Mouse (Mus musculus): Measurements from ENCODE around the gene Cd47. TPM values are rescaled to one million over a fixed set of nuclear protein-coding genes. Genes with fewer than 3 reads are reported as not detected.

Gene Cd47
- polyA plus RNA-seq, 1 experiment from 2014 or later = 166 TPM

DNA sequence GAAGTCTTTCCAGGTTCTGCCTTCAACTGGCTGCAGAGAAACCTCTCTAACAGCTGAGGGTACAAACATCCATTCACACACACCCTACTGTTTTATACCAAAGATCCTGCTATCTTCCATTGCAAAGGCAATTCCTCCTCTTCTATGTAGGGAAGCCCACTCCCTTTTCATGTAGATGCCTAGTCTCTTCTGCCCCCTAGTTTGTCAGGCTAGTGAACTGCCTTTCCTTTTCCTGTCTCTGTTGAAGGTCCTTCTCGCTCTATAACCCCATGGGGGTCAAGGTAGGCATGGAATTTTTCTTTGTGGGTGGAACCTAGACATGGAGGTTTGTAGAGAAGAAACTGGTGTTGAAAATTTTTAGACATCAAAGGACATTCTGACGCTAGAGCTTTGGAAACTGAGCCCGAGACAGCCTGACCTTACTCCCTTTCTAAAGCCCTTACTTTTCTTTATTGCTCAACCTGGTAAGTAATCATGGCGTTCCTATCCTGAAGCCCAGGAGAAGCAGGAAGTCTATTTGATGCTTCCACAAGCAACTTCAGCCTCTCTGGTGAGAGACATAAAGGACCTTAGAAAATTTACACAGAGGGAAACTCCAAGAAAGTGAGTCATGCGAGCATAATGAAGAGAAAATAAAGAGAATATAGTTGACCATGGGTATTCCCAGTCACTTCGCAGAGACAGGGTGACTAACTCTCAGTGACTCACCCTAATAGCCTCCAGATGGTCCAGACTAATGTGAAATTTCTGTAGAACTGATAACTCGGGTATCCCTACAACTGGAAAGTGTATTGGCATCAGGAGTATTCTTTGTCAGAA lies 138.4 kb downstream of the Cd47 start:
- no peaks in the 10 kb centered on the region for H3K27me3 ChIP-seq (ENCODE audit: control insufficient read depth, insufficient read depth, low read length)
- 75% methylated on average over 7 of the region's 7 CpGs for WGBS
- no peak for ATAC-seq (ENCODE audit: low read depth)
- no peaks in the 10 kb centered on the region for H3K4me1 ChIP-seq (ENCODE audit: control insufficient read depth, insufficient read depth, low read length)
- H3K9me3 ChIP-seq (ENCODE audit: control insufficient read depth, low read length) = no peaks in the 10 kb centered on the region
- no peak overlapping the region for H3K4me3 ChIP-seq (ENCODE audit: low read depth, low read length)
- H3K9ac ChIP-seq (replicated peaks; ENCODE audit: low read depth, low read length) = no peak overlapping the region
- no peak overlapping the region for H3K4me2 ChIP-seq (ENCODE audit: low read depth, low read length)
- H3K27ac ChIP-seq (ENCODE audit: low read depth, low read length) = no peak overlapping the region
- no peaks in the 10 kb centered on the region for H3K36me3 ChIP-seq (ENCODE audit: control insufficient read depth, insufficient read depth, low read length)

DNA sequence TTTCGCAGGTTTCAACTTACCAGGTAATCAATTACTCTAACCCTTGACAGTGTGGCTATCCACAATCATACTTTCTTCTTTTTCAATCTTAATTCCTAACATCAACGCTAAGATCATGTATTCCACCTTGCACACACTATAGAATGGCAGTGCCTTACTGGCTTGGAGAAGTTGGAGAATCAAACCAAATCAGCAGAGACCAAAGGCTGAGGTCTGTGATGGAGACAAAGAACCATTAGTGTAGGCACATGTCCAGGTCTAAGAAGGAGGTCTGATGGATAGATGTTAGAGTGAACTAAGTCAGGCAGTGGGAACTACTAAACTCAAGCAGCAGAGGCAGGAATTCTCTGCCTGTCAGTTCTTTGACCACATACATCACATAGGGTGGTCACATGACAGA lies 139.0 kb downstream of the Cd47 start:
- Histone ChIP-seq H3K4me1 (ENCODE audit: control insufficient read depth, insufficient read depth, low read length) (no peaks in the 10 kb centered on the region), H3K4me3 (ENCODE audit: low read depth, low read length) (no peak overlapping the region), H3K9me3 (ENCODE audit: control insufficient read depth, low read length) (no peaks in the 10 kb centered on the region), H3K36me3 (ENCODE audit: control insufficient read depth, insufficient read depth, low read length) (no peaks in the 10 kb centered on the region), H3K27me3 (ENCODE audit: control insufficient read depth, insufficient read depth, low read length) (no peaks in the 10 kb centered on the region), H3K4me2 (ENCODE audit: low read depth, low read length) (no peak overlapping the region), H3K9ac (replicated peaks; ENCODE audit: low read depth, low read length) (no peak overlapping the region), H3K27ac (ENCODE audit: low read depth, low read length) (no peak overlapping the region)
- WGBS = 95% methylated on average over 2 of the region's 2 CpGs
- ATAC-seq (ENCODE audit: low read depth) = no peak

DNA sequence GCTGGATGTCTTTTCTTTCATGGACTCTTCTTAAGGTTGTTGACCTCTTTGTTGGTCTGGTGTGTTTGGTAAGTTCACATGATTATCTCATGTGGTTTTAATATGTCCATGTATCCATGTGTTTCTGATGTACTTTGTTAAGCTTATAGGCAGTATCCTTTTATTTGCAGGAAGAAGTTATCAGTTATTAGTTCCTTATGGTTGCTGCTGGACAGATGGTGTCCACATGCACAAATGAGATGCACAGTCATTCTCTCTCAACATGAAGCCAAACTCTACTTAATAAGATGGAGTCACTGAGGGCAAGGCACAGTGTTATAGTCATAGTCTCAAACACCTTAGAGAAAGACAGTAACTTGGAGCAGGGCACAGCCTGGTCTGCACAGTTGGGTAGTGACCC lies 140.1 kb downstream of the Cd47 start:
- ATAC-seq (ENCODE audit: low read depth) = no peak
- Histone ChIP-seq H3K27ac (ENCODE audit: low read depth, low read length) (no peak overlapping the region), H3K27me3 (ENCODE audit: control insufficient read depth, insufficient read depth, low read length) (no peaks in the 10 kb centered on the region), H3K36me3 (ENCODE audit: control insufficient read depth, insufficient read depth, low read length) (no peaks in the 10 kb centered on the region), H3K4me2 (ENCODE audit: low read depth, low read length) (no peak overlapping the region), H3K9ac (replicated peaks; ENCODE audit: low read depth, low read length) (no peak overlapping the region), H3K4me3 (ENCODE audit: low read depth, low read length) (no peak overlapping the region), H3K9me3 (ENCODE audit: control insufficient read depth, low read length) (no peaks in the 10 kb centered on the region), H3K4me1 (ENCODE audit: control insufficient read depth, insufficient read depth, low read length) (no peaks in the 10 kb centered on the region)

DNA sequence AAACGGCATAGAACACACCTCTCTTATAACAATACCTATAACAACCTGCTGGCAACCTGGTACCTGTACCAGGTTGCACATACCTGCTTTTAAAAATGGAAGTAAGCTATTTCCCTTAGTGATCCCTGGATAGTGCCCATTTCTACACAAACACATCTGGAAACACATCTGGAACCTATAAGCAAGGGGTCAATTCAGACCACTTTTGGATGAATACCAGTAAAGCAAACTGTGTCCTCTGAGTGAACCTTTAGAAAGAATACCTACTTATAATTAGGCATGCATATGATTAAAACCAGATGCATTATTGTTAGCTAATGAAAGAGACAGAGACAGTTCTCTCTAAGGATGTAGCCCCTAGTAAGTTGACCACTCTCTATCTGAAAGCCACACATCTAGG lies 140.7 kb downstream of the Cd47 start:
- H3K27ac ChIP-seq (ENCODE audit: low read depth, low read length) = no peak overlapping the region
- no peak overlapping the region for H3K9ac ChIP-seq (replicated peaks; ENCODE audit: low read depth, low read length)
- H3K4me3 ChIP-seq (ENCODE audit: low read depth, low read length) = no peak overlapping the region
- H3K36me3 ChIP-seq (ENCODE audit: control insufficient read depth, insufficient read depth, low read length) = no peaks in the 10 kb centered on the region
- H3K4me2 ChIP-seq (ENCODE audit: low read depth, low read length) = no peak overlapping the region
- no peak for ATAC-seq (ENCODE audit: low read depth)
- H3K4me1 ChIP-seq (ENCODE audit: control insufficient read depth, insufficient read depth, low read length) = no peaks in the 10 kb centered on the region
- no peaks in the 10 kb centered on the region for H3K27me3 ChIP-seq (ENCODE audit: control insufficient read depth, insufficient read depth, low read length)
- no peaks in the 10 kb centered on the region for H3K9me3 ChIP-seq (ENCODE audit: control insufficient read depth, low read length)
- 93% methylated on average over 1 of the region's 1 CpGs for WGBS

DNA sequence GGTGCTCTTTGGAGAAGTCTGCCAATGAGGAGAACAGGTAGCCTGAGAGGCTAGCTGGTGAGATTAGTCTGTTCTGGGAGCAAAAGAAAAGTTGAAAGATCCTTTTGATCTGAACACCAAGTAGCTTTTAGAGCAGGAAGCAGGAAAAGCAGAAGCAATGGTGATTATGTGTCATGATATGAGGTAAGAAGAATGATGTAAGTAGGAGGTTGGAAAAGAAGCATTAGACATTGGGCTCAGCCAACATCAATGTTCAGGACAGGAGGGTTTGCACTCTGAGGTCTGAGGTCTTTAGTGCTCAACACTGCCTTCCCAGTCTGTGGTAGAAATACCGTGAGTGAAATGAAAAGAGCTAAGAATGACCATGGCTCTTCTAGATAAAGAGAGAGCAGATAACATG lies 143.4 kb downstream of the Cd47 start:
- no peak for ATAC-seq (ENCODE audit: low read depth)
- H3K9me3 ChIP-seq (ENCODE audit: control insufficient read depth, low read length) = no peaks in the 10 kb centered on the region
- H3K4me3 ChIP-seq (ENCODE audit: low read depth, low read length) = no peak overlapping the region
- H3K9ac ChIP-seq (replicated peaks; ENCODE audit: low read depth, low read length) = no peak overlapping the region
- H3K4me2 ChIP-seq (ENCODE audit: low read depth, low read length) = no peak overlapping the region
- H3K27ac ChIP-seq (ENCODE audit: low read depth, low read length) = no peak overlapping the region
- no peaks in the 10 kb centered on the region for H3K4me1 ChIP-seq (ENCODE audit: control insufficient read depth, insufficient read depth, low read length)
- WGBS = 93% methylated on average over 1 of the region's 1 CpGs
- H3K27me3 ChIP-seq (ENCODE audit: control insufficient read depth, insufficient read depth, low read length) = no peaks in the 10 kb centered on the region
- H3K36me3 ChIP-seq (ENCODE audit: control insufficient read depth, insufficient read depth, low read length) = no peaks in the 10 kb centered on the region

DNA sequence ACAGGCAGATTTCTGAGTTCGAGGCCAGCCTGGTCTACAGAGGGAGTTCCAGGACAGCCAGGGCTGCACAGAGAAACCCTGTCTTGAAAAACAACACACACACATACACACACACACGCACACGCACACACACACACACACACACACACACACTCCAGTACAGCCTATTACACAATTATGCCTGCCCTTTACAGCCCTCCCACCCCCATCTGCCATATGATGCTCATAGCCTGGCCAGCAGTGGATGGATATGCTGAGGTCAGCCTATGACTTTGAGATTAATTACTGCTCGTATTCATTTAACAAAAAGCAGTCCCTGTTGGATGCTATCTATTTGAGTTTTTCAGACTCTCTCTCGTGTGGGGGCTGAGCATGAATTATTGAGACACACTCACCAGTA lies 144.8 kb downstream of the Cd47 start:
- Histone ChIP-seq H3K9ac (replicated peaks; ENCODE audit: low read depth, low read length) (no peak overlapping the region), H3K27ac (ENCODE audit: low read depth, low read length) (no peak overlapping the region), H3K36me3 (ENCODE audit: control insufficient read depth, insufficient read depth, low read length) (no peaks in the 10 kb centered on the region), H3K9me3 (ENCODE audit: control insufficient read depth, low read length) (no peaks in the 10 kb centered on the region), H3K4me2 (ENCODE audit: low read depth, low read length) (no peak overlapping the region), H3K4me1 (ENCODE audit: control insufficient read depth, insufficient read depth, low read length) (no peaks in the 10 kb centered on the region), H3K4me3 (ENCODE audit: low read depth, low read length) (no peak overlapping the region), H3K27me3 (ENCODE audit: control insufficient read depth, insufficient read depth, low read length) (no peaks in the 10 kb centered on the region)
- 0 out of 2 replicates have a peak, but pooled peaks have one; percentile 54 for ATAC-seq (ENCODE audit: low read depth)
- 67% methylated on average over 5 of the region's 5 CpGs for WGBS

DNA sequence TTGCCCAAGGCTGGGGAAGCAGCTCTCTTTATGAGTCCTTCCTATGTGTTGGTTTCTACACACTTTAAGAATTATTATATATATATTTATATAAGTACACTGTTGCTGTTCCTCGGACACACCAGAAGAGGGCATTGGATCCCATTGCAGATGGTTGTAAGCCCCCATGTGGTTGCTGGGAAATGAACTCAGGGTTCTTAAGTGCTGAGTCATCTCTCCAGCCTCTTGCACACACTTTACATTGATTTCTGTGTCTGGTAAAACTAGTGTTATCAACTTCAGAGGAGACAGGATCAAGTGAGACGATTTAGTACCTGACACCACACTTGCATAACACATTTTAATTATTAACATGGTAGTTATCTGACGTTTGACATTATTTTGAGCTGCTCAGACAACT lies 146.7 kb downstream of the Cd47 start:
- Histone ChIP-seq H3K27ac (ENCODE audit: low read depth, low read length) (no peak overlapping the region), H3K36me3 (ENCODE audit: control insufficient read depth, insufficient read depth, low read length) (no peaks in the 10 kb centered on the region), H3K9ac (replicated peaks; ENCODE audit: low read depth, low read length) (no peak overlapping the region), H3K4me2 (ENCODE audit: low read depth, low read length) (no peak overlapping the region), H3K9me3 (ENCODE audit: control insufficient read depth, low read length) (no peaks in the 10 kb centered on the region), H3K27me3 (ENCODE audit: control insufficient read depth, insufficient read depth, low read length) (no peaks in the 10 kb centered on the region), H3K4me1 (ENCODE audit: control insufficient read depth, insufficient read depth, low read length) (no peaks in the 10 kb centered on the region), H3K4me3 (ENCODE audit: low read depth, low read length) (no peak overlapping the region)
- ATAC-seq (ENCODE audit: low read depth) = no peak
- 91% methylated on average over 3 of the region's 3 CpGs for WGBS

DNA sequence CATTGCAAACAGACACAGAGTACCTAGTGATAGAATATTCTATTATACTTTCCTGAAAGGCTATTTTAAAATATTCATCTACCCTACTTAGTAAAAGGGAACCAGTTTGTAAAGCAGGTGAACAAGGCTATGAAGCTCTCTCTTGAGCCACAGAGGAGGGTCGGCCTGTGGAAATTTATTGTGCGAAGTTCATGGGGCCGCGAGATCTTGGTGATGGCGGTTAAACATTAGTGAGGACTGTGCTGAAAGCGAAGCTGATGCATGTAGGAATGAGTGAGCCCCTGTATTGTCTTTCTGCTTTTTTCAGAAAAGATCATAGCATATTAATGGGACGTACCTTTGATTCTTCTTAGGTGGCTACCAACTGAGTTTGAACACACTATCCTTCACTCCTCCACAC lies 147.3 kb downstream of the Cd47 start:
- Histone ChIP-seq H3K4me1 (ENCODE audit: control insufficient read depth, insufficient read depth, low read length) (no peaks in the 10 kb centered on the region), H3K36me3 (ENCODE audit: control insufficient read depth, insufficient read depth, low read length) (no peaks in the 10 kb centered on the region), H3K27me3 (ENCODE audit: control insufficient read depth, insufficient read depth, low read length) (no peaks in the 10 kb centered on the region), H3K27ac (ENCODE audit: low read depth, low read length) (no peak overlapping the region), H3K9me3 (ENCODE audit: control insufficient read depth, low read length) (no peaks in the 10 kb centered on the region), H3K4me3 (ENCODE audit: low read depth, low read length) (no peak overlapping the region), H3K9ac (replicated peaks; ENCODE audit: low read depth, low read length) (no peak overlapping the region), H3K4me2 (ENCODE audit: low read depth, low read length) (no peak overlapping the region)
- WGBS = 89% methylated on average over 7 of the region's 7 CpGs
- no peak for ATAC-seq (ENCODE audit: low read depth)

DNA sequence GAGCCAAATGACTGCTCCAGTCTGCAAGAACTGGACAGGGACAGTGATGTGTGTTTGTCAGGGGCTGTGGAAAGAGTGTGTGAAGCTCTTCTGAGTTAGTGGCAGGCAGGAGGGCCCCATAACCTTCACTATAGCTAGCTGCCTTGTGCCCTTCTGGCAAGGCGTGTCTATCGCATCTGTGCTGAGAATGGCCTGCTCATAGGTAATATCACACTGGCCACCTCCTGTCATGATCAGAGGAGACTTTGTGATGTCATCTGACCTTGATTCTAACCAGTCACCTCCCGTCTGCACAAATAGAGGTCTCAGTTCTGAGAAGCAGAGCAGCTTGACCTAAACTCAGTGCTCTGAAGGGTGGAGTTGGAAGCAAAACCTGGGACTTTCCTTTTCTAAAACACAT lies 148.0 kb downstream of the Cd47 start:
- H3K4me1 ChIP-seq (ENCODE audit: control insufficient read depth, insufficient read depth, low read length) = no peaks in the 10 kb centered on the region
- no peaks in the 10 kb centered on the region for H3K9me3 ChIP-seq (ENCODE audit: control insufficient read depth, low read length)
- WGBS = 90% methylated on average over 3 of the region's 3 CpGs
- no peak overlapping the region for H3K9ac ChIP-seq (replicated peaks; ENCODE audit: low read depth, low read length)
- H3K36me3 ChIP-seq (ENCODE audit: control insufficient read depth, insufficient read depth, low read length) = no peaks in the 10 kb centered on the region
- H3K27me3 ChIP-seq (ENCODE audit: control insufficient read depth, insufficient read depth, low read length) = no peaks in the 10 kb centered on the region
- H3K4me2 ChIP-seq (ENCODE audit: low read depth, low read length) = no peak overlapping the region
- no peak overlapping the region for H3K27ac ChIP-seq (ENCODE audit: low read depth, low read length)
- no peak overlapping the region for H3K4me3 ChIP-seq (ENCODE audit: low read depth, low read length)
- ATAC-seq (ENCODE audit: low read depth) = no peak
